Mouse (Mus musculus) forebrain, embryonic 14.5 days (tissue): ENCODE data around the gene Naa60. TPM values are rescaled to one million over a fixed set of nuclear protein-coding genes. Genes with fewer than 3 reads are reported as not detected.

ENCODE experiments used
- ATAC-seq: fragments of 200-750 bp; cut with Nextera tagmentation; 2 replicates; pipeline ENCODE4 v1.8.0; 2017; ENCODE audit warnings: mild to moderate bottlenecking, moderate library complexity
- DNase-seq: peaks from one replicate; pipeline ENCODE4 v3.0.0-alpha.2; 2015; ENCODE audit warnings: low spot score
- H3K27ac ChIP-seq: fragments of 300-500 bp; sonication (generic); 2 replicates; pipeline ENCODE4 v1.5.1; 2014; ENCODE audit warnings: low read depth, mild to moderate bottlenecking, control low read depth, low read length, moderate library complexity
- H3K27me3 ChIP-seq: fragments of 300-500 bp; sonication (generic); replicated peaks from 2 replicates; pipeline ENCODE4 v1.6.1; 2014; ENCODE audit warnings: low read length, control low read depth, mixed read lengths; ENCODE audit not compliant: control insufficient read depth, insufficient read depth
- H3K36me3 ChIP-seq: fragments of 300-500 bp; sonication (generic); 2 replicates; pipeline ENCODE4 v1.6.1; 2014; ENCODE audit warnings: low read length, control low read depth; ENCODE audit not compliant: control insufficient read depth, insufficient read depth
- H3K4me1 ChIP-seq: fragments of 300-500 bp; sonication (generic); 2 replicates; pipeline ENCODE4 v1.6.1; 2014; ENCODE audit warnings: antibody characterized with exemption, low read length, control low read depth; ENCODE audit not compliant: control insufficient read depth, insufficient read depth
- H3K4me2 ChIP-seq: fragments of 300-500 bp; sonication (generic); 2 replicates; pipeline ENCODE4 v1.6.1; 2014; ENCODE audit warnings: mild to moderate bottlenecking, control low read depth, low read length
- H3K4me3 ChIP-seq: fragments of 300-500 bp; sonication (generic); 2 replicates; pipeline ENCODE4 v1.5.1; 2014; ENCODE audit warnings: low read depth, low read length, control low read depth
- H3K9ac ChIP-seq: fragments of 300-500 bp; sonication (generic); 2 replicates; pipeline ENCODE4 v1.6.1; 2014; ENCODE audit warnings: mild to moderate bottlenecking, low read length, control low read depth, moderate library complexity
- H3K9me3 ChIP-seq: fragments of 300-500 bp; sonication (generic); replicated peaks from 2 replicates; pipeline ENCODE4 v1.6.1; 2016; ENCODE audit warnings: low read length, control low read depth, mixed read lengths; ENCODE audit not compliant: control insufficient read depth
- WGBS: fragments of 180-500 bp; shearing (Covaris S2); extraction: QIAGEN DNeasy Blood & Tissue Kit; methylation state at CpG from one replicate; pipeline ENCODE4 v1.1.7; 2014; 5-methylcytosine and 5-hydroxymethylcytosine counted together
- polyA plus RNA-seq: library from polyadenylated mRNA; unstranded; fragments of >200 nt; fragmentation: Nextera tagmentation; extraction: Ambion mirVana; gene quantifications from 2 replicates; pipeline ENCODE4 v1.2.1, GENCODE M21; 2014

The Naa60 gene
- polyA plus RNA-seq, 1 experiment from 2014 or later: 68.4 TPM

DNA sequence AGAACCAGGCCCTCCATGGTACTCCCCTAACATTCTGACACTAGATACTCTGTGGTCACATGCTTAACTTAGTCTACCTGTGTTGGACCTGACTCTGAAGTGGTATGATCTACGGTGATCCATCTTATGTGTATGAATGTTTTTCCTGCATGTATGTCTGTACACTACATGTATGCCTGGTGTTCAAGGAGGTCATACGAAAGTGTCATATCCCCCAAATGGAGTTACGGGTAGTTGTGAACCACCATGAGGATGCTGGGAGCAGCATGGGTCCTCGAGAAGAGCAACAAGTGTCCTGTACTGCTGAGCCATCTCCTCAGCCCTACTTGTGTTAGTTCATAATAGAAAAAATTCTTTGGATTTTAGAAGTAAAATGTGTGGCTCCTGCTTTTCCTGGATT, 4.2 kb downstream of the Naa60 start:
- no peaks in the 10 kb centered on the region for H3K9me3 ChIP-seq
- 94% methylated on average over 4 of the region's 4 CpGs for WGBS

DNA sequence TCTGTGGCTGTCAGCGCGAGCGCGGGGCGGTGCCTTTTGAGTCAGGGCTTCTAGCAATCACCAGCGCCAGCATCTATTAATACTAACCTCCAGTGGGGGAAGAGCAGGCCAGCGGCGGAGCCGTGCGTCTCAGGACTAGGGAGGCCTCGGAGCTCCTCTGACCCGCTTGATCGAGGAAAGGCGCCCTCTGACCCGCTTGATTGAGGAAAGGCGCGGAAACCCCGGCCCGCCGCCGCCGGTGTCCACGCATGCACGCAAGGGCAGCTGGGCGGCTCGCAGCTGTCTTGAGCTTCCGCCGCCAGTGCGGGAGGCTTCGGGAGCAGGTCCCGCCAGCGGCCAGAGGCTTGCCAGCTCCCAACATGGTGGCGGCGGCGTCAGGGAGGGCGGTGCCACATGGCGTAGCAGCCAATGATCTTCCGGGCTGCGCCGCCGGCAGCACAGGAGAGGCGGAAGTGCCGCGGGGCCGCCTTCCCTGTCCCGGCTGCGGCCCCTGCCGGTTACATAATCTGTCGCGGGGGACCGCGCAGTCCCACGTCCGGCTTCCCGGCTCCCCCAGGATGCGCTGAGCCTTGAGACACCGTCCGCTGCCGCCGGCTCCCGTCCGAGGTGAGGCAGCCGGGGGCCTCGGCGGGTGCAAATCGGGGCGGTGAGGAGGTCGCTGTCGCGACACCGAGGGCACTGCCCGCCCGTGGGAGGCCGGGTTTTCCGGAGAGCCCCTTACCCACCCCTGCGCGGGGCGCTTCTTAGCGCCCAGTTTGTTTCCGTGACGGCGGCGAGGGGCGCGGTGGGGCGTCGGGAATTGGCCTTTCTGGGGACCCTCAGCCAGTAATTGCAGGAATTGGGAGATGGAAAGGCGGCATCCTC, 12.3 kb downstream of the Naa60 start, which contains the start of the genes Zfp597 and Gm20695:
TSS of gene Zfp597 (minus strand) at position 361 of the 864 bp plus-strand sequence.
TSS of gene Gm20695 (plus strand) at position 448 of the 864 bp plus-strand sequence.
- peak; percentile 99 for ATAC-seq
- Histone ChIP-seq H3K4me3 (peak within 1 kb of the TSS; percentile 91), H3K4me1 (peaks cover 12% of the 10 kb centered on the region), H3K9ac (peak within 1 kb of the TSS; percentile 90), H3K36me3 (peaks cover 11% of the 10 kb centered on the region; the same call in 1 of the 2 replicates), H3K27ac (peak within 1 kb of the TSS; percentile 94), H3K4me2 (peak within 1 kb of the TSS; percentile 76), H3K9me3 (no peaks in the 10 kb centered on the region), H3K27me3 (no peaks in the 10 kb centered on the region)
- WGBS: under 1% methylated on average over 80 of the region's 88 CpGs
- DNase-seq: peak; percentile 97

More for the DNA sequence above, 4.2 kb downstream of the Naa60 start:
- ATAC-seq (no peak), DNase-seq (no peak)
- H3K4me2 ChIP-seq: no peak overlapping the region
- H3K9ac ChIP-seq: no peak overlapping the region
- H3K36me3 ChIP-seq: peaks cover 22% of the 10 kb centered on the region; the same call in 1 of the 2 replicates
- no peak overlapping the region for H3K4me3 ChIP-seq
- H3K27ac ChIP-seq: no peak overlapping the region
- no peaks in the 10 kb centered on the region for H3K27me3 ChIP-seq
- peaks cover 10% of the 10 kb centered on the region; the same call in 1 of the 2 replicates for H3K4me1 ChIP-seq

DNA sequence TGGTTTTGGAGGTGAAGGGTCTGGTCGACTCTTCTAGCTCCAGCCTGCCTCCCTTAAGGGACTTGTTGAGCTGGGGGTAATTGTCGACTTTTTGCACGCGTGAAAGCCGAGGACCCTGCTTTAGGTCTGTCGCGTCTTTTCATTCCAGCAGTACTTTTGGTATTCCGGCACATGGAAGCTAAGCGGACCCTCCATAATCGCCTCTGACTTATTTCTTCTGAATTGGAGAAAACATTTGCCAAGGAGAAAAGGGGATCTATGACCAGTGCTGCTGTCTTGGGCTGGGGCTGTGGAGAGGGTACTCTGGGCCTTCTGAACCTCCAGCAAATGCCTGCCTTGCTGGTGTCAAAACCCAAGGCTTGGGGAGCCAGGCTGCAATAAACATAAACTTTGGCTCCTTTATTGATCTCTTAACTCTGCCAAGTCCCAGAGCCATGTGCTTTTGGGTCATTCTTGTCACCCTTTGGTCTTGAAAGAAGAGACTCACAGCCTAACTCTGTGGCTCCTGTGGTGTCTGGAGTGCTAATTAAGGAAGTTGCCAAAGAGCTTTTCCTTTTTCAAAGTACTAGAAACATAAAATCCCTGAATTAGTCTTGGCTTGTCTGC, 13.0 kb downstream of the Naa60 start:
- Histone ChIP-seq H3K4me2 (peak overlapping the region; percentile 76), H3K36me3 (0 out of 2 replicates have a peak, but pooled peaks cover 9% of the 10 kb centered on the region), H3K9ac (peak overlapping the region; percentile 90), H3K27ac (peak overlapping the region; percentile 94; the same call in 1 of the 2 replicates), H3K9me3 (no peaks in the 10 kb centered on the region), H3K4me3 (peak overlapping the region; percentile 91), H3K4me1 (peaks cover 12% of the 10 kb centered on the region), H3K27me3 (no peaks in the 10 kb centered on the region)
- WGBS: 3% methylated on average over 10 of the region's 10 CpGs
- DNase-seq (peak; percentile 6), ATAC-seq (no peak)

DNA sequence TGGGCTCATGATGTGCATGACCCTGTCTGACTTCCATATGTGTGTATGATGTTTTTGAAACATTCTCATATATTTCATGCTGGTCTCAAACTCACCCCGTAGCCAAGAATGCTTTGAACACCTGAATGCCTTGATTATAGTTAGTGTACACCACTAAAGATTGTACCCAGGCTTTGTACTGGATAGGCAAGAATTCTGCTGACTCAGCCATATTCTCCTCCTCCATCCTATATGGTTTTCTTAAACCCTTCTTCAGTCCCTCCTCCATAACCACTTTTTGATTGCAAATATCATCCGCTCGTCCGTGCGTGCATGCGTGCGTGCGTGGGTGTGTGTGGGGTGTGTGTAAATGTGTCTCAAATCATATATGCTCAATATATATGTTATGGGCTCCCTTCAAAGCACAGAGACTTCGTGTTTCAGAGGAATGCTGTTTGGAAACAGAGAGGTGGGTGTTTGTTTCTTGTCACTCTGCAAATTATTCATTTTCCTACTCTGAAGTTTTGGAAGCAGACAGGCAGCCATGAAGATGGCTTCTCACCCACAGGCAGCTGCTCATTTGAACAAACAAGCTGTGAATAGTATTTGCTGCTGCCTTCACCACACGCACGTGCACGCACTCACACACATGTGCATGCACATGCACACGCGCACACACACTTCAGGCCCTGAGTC, 19.6 kb downstream of the Naa60 start:
- no peak overlapping the region for H3K4me3 ChIP-seq
- H3K4me2 ChIP-seq: no peak overlapping the region
- H3K27ac ChIP-seq: no peak overlapping the region
- no peaks in the 10 kb centered on the region for H3K27me3 ChIP-seq
- no peaks in the 10 kb centered on the region for H3K4me1 ChIP-seq
- peaks cover 14% of the 10 kb centered on the region for H3K36me3 ChIP-seq
- DNase-seq: no peak
- ATAC-seq: no peak
- H3K9ac ChIP-seq: no peak overlapping the region
- WGBS: 94% methylated on average over 14 of the region's 14 CpGs
- H3K9me3 ChIP-seq: no peaks in the 10 kb centered on the region

DNA sequence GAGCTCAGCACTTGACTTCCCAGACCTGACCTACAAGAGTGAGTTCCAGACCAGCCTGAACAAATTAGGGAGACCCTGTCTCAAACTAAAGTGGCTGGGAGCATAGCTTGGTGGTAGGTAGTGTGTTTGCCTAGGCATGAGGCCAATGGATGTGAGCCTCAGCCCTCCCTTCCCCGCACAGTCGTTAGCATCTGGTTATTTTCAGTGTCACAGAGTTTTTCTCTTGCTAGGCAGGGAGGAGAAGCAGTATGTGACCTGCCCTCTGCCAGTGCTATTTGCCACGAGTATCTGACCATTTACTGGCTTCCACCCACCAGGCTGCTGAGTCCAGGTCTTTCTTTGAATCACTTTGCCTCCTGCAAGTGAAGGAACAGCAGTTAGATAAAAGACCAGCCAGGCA, 21.6 kb downstream of the Naa60 start:
- H3K4me1 ChIP-seq: no peaks in the 10 kb centered on the region
- ATAC-seq (no peak), DNase-seq (no peak)
- H3K9me3 ChIP-seq: no peaks in the 10 kb centered on the region
- H3K4me2 ChIP-seq: no peak overlapping the region
- H3K27ac ChIP-seq: no peak overlapping the region
- H3K4me3 ChIP-seq: no peak overlapping the region
- H3K9ac ChIP-seq: no peak overlapping the region
- H3K27me3 ChIP-seq: no peaks in the 10 kb centered on the region
- H3K36me3 ChIP-seq: peaks cover 31% of the 10 kb centered on the region
- 80% methylated on average over 3 of the region's 3 CpGs for WGBS

DNA sequence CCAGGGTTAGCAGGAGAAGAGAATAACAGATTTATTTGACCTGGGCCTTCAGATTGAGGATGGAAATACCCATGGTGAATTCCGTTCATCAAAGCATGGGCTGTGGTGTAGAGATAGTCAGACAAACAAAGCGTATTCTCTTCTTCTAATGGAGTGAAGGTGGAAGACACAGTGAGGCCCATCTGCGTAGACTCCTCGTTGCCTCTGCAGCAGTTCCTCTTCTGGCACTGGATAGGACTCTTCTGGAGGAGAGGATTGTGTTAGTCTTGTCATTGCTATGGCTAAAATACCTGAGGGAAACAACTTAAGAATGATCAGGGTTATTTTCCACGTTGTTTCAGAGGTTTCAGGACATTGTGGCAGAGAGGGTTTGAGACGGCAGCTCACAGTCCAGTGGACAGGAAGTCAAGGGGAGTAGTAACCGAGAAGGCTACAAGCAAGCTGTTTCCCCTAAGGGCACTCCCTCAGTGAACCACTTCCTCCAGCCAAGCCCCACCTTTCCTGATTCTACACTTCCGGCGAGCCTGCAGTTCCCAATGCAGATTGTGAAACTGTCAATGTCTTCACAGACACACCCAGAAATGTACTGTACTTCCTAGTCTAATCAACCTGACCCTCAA, 23.1 kb downstream of the Naa60 start:
- no peak overlapping the region for H3K4me2 ChIP-seq
- no peaks in the 10 kb centered on the region for H3K27me3 ChIP-seq
- H3K9ac ChIP-seq: no peak overlapping the region
- H3K4me1 ChIP-seq: no peaks in the 10 kb centered on the region
- no peak overlapping the region for H3K4me3 ChIP-seq
- no peaks in the 10 kb centered on the region for H3K9me3 ChIP-seq
- WGBS: 84% methylated on average over 9 of the region's 9 CpGs
- no peak overlapping the region for H3K27ac ChIP-seq
- H3K36me3 ChIP-seq: peaks cover 45% of the 10 kb centered on the region
- DNase-seq: no peak
- ATAC-seq: no peak

DNA sequence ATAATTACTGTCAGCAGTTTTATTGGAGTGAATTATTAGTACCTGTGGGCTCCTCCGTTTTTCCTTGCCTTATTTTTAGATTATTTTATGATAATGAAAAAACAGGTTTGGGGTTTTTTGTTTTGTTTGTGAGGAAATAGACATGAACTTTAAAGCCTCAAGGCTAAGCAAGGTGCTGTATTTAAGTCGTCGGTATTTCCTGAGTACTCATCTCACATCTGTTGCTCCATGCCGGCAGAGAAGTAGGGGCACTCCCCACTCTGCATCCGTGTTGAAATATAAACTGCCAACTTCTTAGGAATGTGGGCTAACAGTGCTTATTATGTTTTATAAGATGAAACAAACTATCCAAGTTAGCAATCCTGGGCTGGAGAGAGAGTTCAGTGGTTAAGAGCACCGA, 23.9 kb downstream of the Naa60 start:
- Histone ChIP-seq H3K9ac (no peak overlapping the region), H3K4me2 (no peak overlapping the region), H3K9me3 (no peaks in the 10 kb centered on the region), H3K36me3 (peaks cover 53% of the 10 kb centered on the region), H3K4me1 (no peaks in the 10 kb centered on the region), H3K27me3 (no peaks in the 10 kb centered on the region), H3K4me3 (no peak overlapping the region), H3K27ac (no peak overlapping the region)
- WGBS: 91% methylated on average over 6 of the region's 6 CpGs
- ATAC-seq (no peak), DNase-seq (no peak)

DNA sequence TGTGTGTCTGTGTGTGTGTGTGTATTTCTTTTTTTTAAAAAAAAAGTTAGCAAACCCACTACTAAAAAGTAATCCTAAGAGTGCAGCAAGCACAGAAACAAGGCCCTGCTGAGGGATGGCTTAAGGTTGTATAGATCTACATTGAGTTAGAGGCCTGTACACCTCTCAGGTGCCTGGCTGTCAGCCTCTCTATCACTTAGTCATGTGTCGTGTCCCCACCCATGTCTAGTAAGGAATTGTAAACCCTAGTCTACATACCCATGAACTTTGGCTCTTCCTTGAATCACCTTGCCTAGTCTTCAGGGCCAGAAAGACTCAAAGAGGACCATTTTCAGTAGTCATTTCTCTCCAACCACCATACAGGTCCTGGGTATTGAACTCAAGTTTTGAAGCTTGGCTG, 24.4 kb downstream of the Naa60 start:
- DNase-seq: no peak
- no peak for ATAC-seq
- Histone ChIP-seq H3K4me1 (no peaks in the 10 kb centered on the region), H3K4me3 (no peak overlapping the region), H3K36me3 (peaks cover 58% of the 10 kb centered on the region), H3K9ac (no peak overlapping the region), H3K27ac (no peak overlapping the region), H3K27me3 (no peaks in the 10 kb centered on the region), H3K9me3 (no peaks in the 10 kb centered on the region), H3K4me2 (no peak overlapping the region)
- WGBS: 84% methylated on average over 1 of the region's 1 CpGs
